Mouse (Mus musculus) stomach, embryonic 15.5 days (tissue): ENCODE results near the gene Vav3. TPM values are rescaled to one million over a fixed set of nuclear protein-coding genes. Genes with fewer than 3 reads are reported as not detected.

Experiments
- ATAC-seq: fragments of 200-750 bp; cut with Nextera tagmentation; 2 replicates; pipeline ENCODE4 v1.8.0; 2017; ENCODE audit warnings: low read depth, moderate number of reproducible peaks, moderate TSS enrichment; ENCODE audit not compliant: insufficient read depth, low FRiP score
- H3K27ac ChIP-seq: fragments of 300-500 bp; sonication (generic); 2 replicates; pipeline ENCODE4 v1.5.1; 2015; ENCODE audit warnings: mild to moderate bottlenecking, inconsistent platforms
- H3K27me3 ChIP-seq: fragments of 300-500 bp; sonication (generic); replicated peaks from 2 replicates; pipeline ENCODE4 v1.6.1; 2015; ENCODE audit warnings: inconsistent platforms
- H3K36me3 ChIP-seq: fragments of 300-500 bp; sonication (generic); 2 replicates; pipeline ENCODE4 v1.6.1; 2015; ENCODE audit warnings: inconsistent platforms
- H3K4me1 ChIP-seq: fragments of 300-500 bp; sonication (generic); 2 replicates; pipeline ENCODE4 v1.6.1; 2015; ENCODE audit warnings: inconsistent platforms
- H3K4me2 ChIP-seq: fragments of 300-500 bp; sonication (generic); 2 replicates; pipeline ENCODE4 v1.6.1; 2015; ENCODE audit warnings: mild to moderate bottlenecking, inconsistent platforms
- H3K4me3 ChIP-seq: fragments of 300-500 bp; sonication (generic); replicated peaks from 2 replicates; pipeline ENCODE4 v1.5.1; 2015; ENCODE audit warnings: inconsistent platforms
- H3K9ac ChIP-seq: fragments of 300-500 bp; sonication (generic); 2 replicates; pipeline ENCODE4 v1.6.1; 2015; ENCODE audit warnings: inconsistent platforms
- H3K9me3 ChIP-seq: fragments of 300-500 bp; sonication (generic); 2 replicates; pipeline ENCODE4 v1.6.1; 2016; ENCODE audit warnings: inconsistent platforms
- WGBS: fragments of 180-500 bp; shearing (Covaris S2); methylation state at CpG from one replicate; pipeline ENCODE4 v1.1.7; 2015; 5-methylcytosine and 5-hydroxymethylcytosine counted together
- polyA plus RNA-seq: library from polyadenylated mRNA; unstranded; fragments of >200 nt; fragmentation: Nextera tagmentation; extraction: Ambion mirVana; gene quantifications from 2 replicates; pipeline ENCODE4 v1.2.1, GENCODE M21; 2015

Vav3 gene
- polyA plus RNA-seq, 1 experiment from 2014 or later: 17.5 TPM

GRCm38 (mm10) chr3:109490561-109491296, 150.3 kb downstream of the Vav3 start:
- Histone ChIP-seq H3K9me3 (no peaks in the 10 kb centered on the region), H3K9ac (no peak overlapping the region), H3K27me3 (no peaks in the 10 kb centered on the region), H3K4me1 (no peaks in the 10 kb centered on the region), H3K27ac (no peak overlapping the region), H3K4me2 (no peak overlapping the region), H3K36me3 (no peaks in the 10 kb centered on the region), H3K4me3 (no peak overlapping the region)
- no peak for ATAC-seq
- 70% methylated on average over 11 of the region's 11 CpGs for WGBS

- H3K4me2 ChIP-seq: no peak overlapping the region
- H3K4me3 ChIP-seq: no peak overlapping the region
- H3K9ac ChIP-seq: no peak overlapping the region
- H3K4me1 ChIP-seq: no peaks in the 10 kb centered on the region
- H3K27ac ChIP-seq: no peak overlapping the region
- no peak for ATAC-seq
- no peaks in the 10 kb centered on the region for H3K27me3 ChIP-seq
- no peaks in the 10 kb centered on the region for H3K9me3 ChIP-seq
- no peaks in the 10 kb centered on the region for H3K36me3 ChIP-seq
- 5% methylated on average over 2 of the region's 2 CpGs for WGBS
Measured at GRCm38 (mm10) chr3:109491568-109491967, 151.1 kb downstream of the Vav3 start.

- no peak overlapping the region for H3K4me2 ChIP-seq
- no peak overlapping the region for H3K4me3 ChIP-seq
- no peaks in the 10 kb centered on the region for H3K4me1 ChIP-seq
- no peaks in the 10 kb centered on the region for H3K9me3 ChIP-seq
- no peak for ATAC-seq
- 76% methylated on average over 5 of the region's 5 CpGs for WGBS
- H3K27ac ChIP-seq: no peak overlapping the region
- no peaks in the 10 kb centered on the region for H3K36me3 ChIP-seq
- no peak overlapping the region for H3K9ac ChIP-seq
- no peaks in the 10 kb centered on the region for H3K27me3 ChIP-seq
Measured at GRCm38 (mm10) chr3:109496461-109496860, 156.0 kb downstream of the Vav3 start.

GRCm38 (mm10) chr3:109497074-109497473, 156.6 kb downstream of the Vav3 start:
- H3K4me2 ChIP-seq: no peak overlapping the region
- WGBS: 82% methylated on average over 4 of the region's 4 CpGs
- H3K27ac ChIP-seq: no peak overlapping the region
- H3K9ac ChIP-seq: no peak overlapping the region
- H3K4me1 ChIP-seq: no peaks in the 10 kb centered on the region
- no peaks in the 10 kb centered on the region for H3K9me3 ChIP-seq
- H3K27me3 ChIP-seq: no peaks in the 10 kb centered on the region
- ATAC-seq: no peak
- H3K36me3 ChIP-seq: no peaks in the 10 kb centered on the region
- no peak overlapping the region for H3K4me3 ChIP-seq

- Histone ChIP-seq H3K36me3 (no peaks in the 10 kb centered on the region), H3K27ac (no peak overlapping the region), H3K4me1 (no peaks in the 10 kb centered on the region), H3K9ac (no peak overlapping the region), H3K4me3 (no peak overlapping the region), H3K4me2 (no peak overlapping the region), H3K27me3 (no peaks in the 10 kb centered on the region), H3K9me3 (no peaks in the 10 kb centered on the region)
- 74% methylated on average over 1 of the region's 1 CpGs for WGBS
- ATAC-seq: no peak
Measured at GRCm38 (mm10) chr3:109499861-109500456, 159.5 kb downstream of the Vav3 start.

- Histone ChIP-seq H3K27me3 (no peaks in the 10 kb centered on the region), H3K9me3 (no peaks in the 10 kb centered on the region), H3K4me2 (no peak overlapping the region), H3K4me1 (no peaks in the 10 kb centered on the region), H3K27ac (no peak overlapping the region), H3K9ac (no peak overlapping the region), H3K36me3 (no peaks in the 10 kb centered on the region), H3K4me3 (no peak overlapping the region)
- ATAC-seq: no peak
- WGBS: 67% methylated on average over 1 of the region's 1 CpGs
Measured at GRCm38 (mm10) chr3:109509784-109510183, 169.3 kb downstream of the Vav3 start.

- Histone ChIP-seq H3K4me1 (no peaks in the 10 kb centered on the region), H3K36me3 (no peaks in the 10 kb centered on the region), H3K9me3 (no peaks in the 10 kb centered on the region), H3K4me3 (no peak overlapping the region), H3K27ac (no peak overlapping the region), H3K4me2 (no peak overlapping the region), H3K9ac (no peak overlapping the region), H3K27me3 (no peaks in the 10 kb centered on the region)
- WGBS: 85% methylated on average over 1 of the region's 1 CpGs
- ATAC-seq: no peak
Measured at GRCm38 (mm10) chr3:109511849-109512248, 171.4 kb downstream of the Vav3 start.

GRCm38 (mm10) chr3:109515479-109515878, 175.0 kb downstream of the Vav3 start:
- Histone ChIP-seq H3K27ac (no peak overlapping the region), H3K27me3 (no peaks in the 10 kb centered on the region), H3K36me3 (no peaks in the 10 kb centered on the region), H3K4me2 (no peak overlapping the region), H3K4me3 (no peak overlapping the region), H3K4me1 (no peaks in the 10 kb centered on the region), H3K9ac (no peak overlapping the region), H3K9me3 (no peaks in the 10 kb centered on the region)
- no peak for ATAC-seq
- WGBS: 62% methylated on average over 3 of the region's 3 CpGs

- H3K4me1 ChIP-seq: no peaks in the 10 kb centered on the region
- H3K36me3 ChIP-seq: no peaks in the 10 kb centered on the region
- H3K27me3 ChIP-seq: no peaks in the 10 kb centered on the region
- no peaks in the 10 kb centered on the region for H3K9me3 ChIP-seq
- H3K4me3 ChIP-seq: no peak overlapping the region
- no peak overlapping the region for H3K4me2 ChIP-seq
- no peak overlapping the region for H3K27ac ChIP-seq
- 90% methylated on average over 10 of the region's 10 CpGs for WGBS
- no peak overlapping the region for H3K9ac ChIP-seq
- ATAC-seq: no peak
Measured at GRCm38 (mm10) chr3:109516372-109516771, 175.9 kb downstream of the Vav3 start.

- WGBS: 75% methylated on average over 7 of the region's 7 CpGs
- Histone ChIP-seq H3K4me2 (no peak overlapping the region), H3K4me3 (no peak overlapping the region), H3K4me1 (no peaks in the 10 kb centered on the region), H3K9ac (no peak overlapping the region), H3K9me3 (no peaks in the 10 kb centered on the region), H3K27me3 (no peaks in the 10 kb centered on the region), H3K36me3 (no peaks in the 10 kb centered on the region), H3K27ac (no peak overlapping the region)
- ATAC-seq: no peak
Measured at GRCm38 (mm10) chr3:109522115-109522514, 181.7 kb downstream of the Vav3 start.

GRCm38 (mm10) chr3:109525825-109526224, 185.4 kb downstream of the Vav3 start:
- Histone ChIP-seq H3K4me2 (no peak overlapping the region), H3K9ac (no peak overlapping the region), H3K36me3 (no peaks in the 10 kb centered on the region), H3K4me1 (no peaks in the 10 kb centered on the region), H3K9me3 (no peaks in the 10 kb centered on the region), H3K27ac (no peak overlapping the region), H3K27me3 (no peaks in the 10 kb centered on the region), H3K4me3 (no peak overlapping the region)
- 88% methylated on average over 12 of the region's 12 CpGs for WGBS
- no peak for ATAC-seq

GRCm38 (mm10) chr3:109526246-109526645, 185.8 kb downstream of the Vav3 start:
- 5% methylated on average over 4 of the region's 4 CpGs for WGBS
- H3K4me1 ChIP-seq: no peaks in the 10 kb centered on the region
- no peaks in the 10 kb centered on the region for H3K36me3 ChIP-seq
- no peak overlapping the region for H3K4me2 ChIP-seq
- no peak overlapping the region for H3K27ac ChIP-seq
- H3K27me3 ChIP-seq: no peaks in the 10 kb centered on the region
- no peak; the same call in 1 of the 2 replicates for ATAC-seq
- no peaks in the 10 kb centered on the region for H3K9me3 ChIP-seq
- no peak overlapping the region for H3K4me3 ChIP-seq
- H3K9ac ChIP-seq: no peak overlapping the region
